Mouse (Mus musculus) midbrain, embryonic 12.5 days (tissue): ENCODE results near the gene Hvcn1. TPM values are rescaled to one million over a fixed set of nuclear protein-coding genes. Genes with fewer than 3 reads are reported as not detected.

Experiments
- ATAC-seq: fragments of 200-750 bp; cut with Nextera tagmentation; 2 replicates; pipeline ENCODE4 v1.8.0; 2017; ENCODE audit warnings: low read depth, moderate TSS enrichment, moderate library complexity; ENCODE audit not compliant: low FRiP score
- H3K27ac ChIP-seq: fragments of 300-500 bp; sonication (generic); replicated peaks from 2 replicates; pipeline ENCODE4 v1.5.1; 2016; ENCODE audit warnings: mild to moderate bottlenecking
- H3K27me3 ChIP-seq: fragments of 300-500 bp; sonication (generic); 2 replicates; pipeline ENCODE4 v1.6.1; 2016; ENCODE audit warnings: mild to moderate bottlenecking
- H3K36me3 ChIP-seq: fragments of 300-500 bp; sonication (generic); 2 replicates; pipeline ENCODE4 v1.6.1; 2016
- H3K4me1 ChIP-seq: fragments of 300-500 bp; sonication (generic); 2 replicates; pipeline ENCODE4 v1.6.1; 2016
- H3K4me2 ChIP-seq: fragments of 300-500 bp; sonication (generic); replicated peaks from 2 replicates; pipeline ENCODE4 v1.6.1; 2016; ENCODE audit warnings: mild to moderate bottlenecking, moderate library complexity
- H3K4me3 ChIP-seq: fragments of 300-500 bp; sonication (generic); 2 replicates; pipeline ENCODE4 v1.5.1; 2016; ENCODE audit warnings: mild to moderate bottlenecking
- H3K9ac ChIP-seq: fragments of 300-500 bp; sonication (generic); replicated peaks from 2 replicates; pipeline ENCODE4 v1.6.1; 2016; ENCODE audit warnings: mild to moderate bottlenecking, moderate library complexity
- H3K9me3 ChIP-seq: fragments of 300-500 bp; sonication (generic); 2 replicates; pipeline ENCODE4 v1.6.1; 2016; ENCODE audit warnings: mild to moderate bottlenecking
- WGBS: fragments of 180-500 bp; shearing (Covaris S2); methylation state at CpG from one replicate; pipeline ENCODE4 v1.1.7; 2016; 5-methylcytosine and 5-hydroxymethylcytosine counted together
- polyA plus RNA-seq: library from polyadenylated mRNA; unstranded; fragments of >200 nt; fragmentation: Nextera tagmentation; extraction: Ambion mirVana; gene quantifications from 2 replicates; pipeline ENCODE4 v1.2.1, GENCODE M21; 2016

Gene Hvcn1
- polyA plus RNA-seq, 1 experiment from 2014 or later = 10.8 TPM

- ATAC-seq = no peak
- no peak overlapping the region for H3K27ac ChIP-seq
- no peak overlapping the region for H3K4me2 ChIP-seq
- H3K27me3 ChIP-seq = no peaks in the 10 kb centered on the region
- no peak overlapping the region for H3K9ac ChIP-seq
- no peaks in the 10 kb centered on the region for H3K9me3 ChIP-seq
- 95% methylated on average over 1 of the region's 1 CpGs for WGBS
- H3K4me3 ChIP-seq = no peak overlapping the region
- H3K36me3 ChIP-seq = peaks cover 33% of the 10 kb centered on the region
- H3K4me1 ChIP-seq = peaks cover 17% of the 10 kb centered on the region; the same call in 1 of the 2 replicates
These were observed 34.4 kb downstream of the Hvcn1 start for GRCm38 (mm10) chr5:122240989-122241388.

- WGBS = 91% methylated on average over 6 of the region's 6 CpGs
- Histone ChIP-seq H3K4me2 (no peak overlapping the region), H3K4me3 (no peak overlapping the region), H3K4me1 (peaks cover 15% of the 10 kb centered on the region; the same call in 1 of the 2 replicates), H3K27ac (no peak overlapping the region), H3K27me3 (no peaks in the 10 kb centered on the region), H3K36me3 (peaks cover 44% of the 10 kb centered on the region), H3K9me3 (no peaks in the 10 kb centered on the region), H3K9ac (no peak overlapping the region)
- ATAC-seq = no peak
These were observed 36.0 kb downstream of the Hvcn1 start for GRCm38 (mm10) chr5:122242521-122243123.

GRCm38 (mm10) chr5:122243781-122244523 lies 37.3 kb downstream of the Hvcn1 start:
- Histone ChIP-seq H3K36me3 (peaks cover 55% of the 10 kb centered on the region), H3K27me3 (no peaks in the 10 kb centered on the region), H3K4me1 (peaks cover 15% of the 10 kb centered on the region; the same call in 1 of the 2 replicates), H3K4me3 (no peak overlapping the region), H3K9ac (no peak overlapping the region), H3K4me2 (no peak overlapping the region), H3K9me3 (no peaks in the 10 kb centered on the region), H3K27ac (0 out of 2 replicates have a peak overlapping the region, but pooled peaks have one; percentile 16)
- no peak for ATAC-seq
- 80% methylated on average over 17 of the region's 17 CpGs for WGBS

GRCm38 (mm10) chr5:122245186-122245585 lies 38.6 kb downstream of the Hvcn1 start:
- Histone ChIP-seq H3K4me2 (no peak overlapping the region), H3K36me3 (peaks cover 58% of the 10 kb centered on the region), H3K4me3 (no peak overlapping the region), H3K9me3 (no peaks in the 10 kb centered on the region), H3K9ac (no peak overlapping the region), H3K27me3 (no peaks in the 10 kb centered on the region), H3K4me1 (peaks cover 15% of the 10 kb centered on the region; the same call in 1 of the 2 replicates), H3K27ac (no peak overlapping the region)
- ATAC-seq = no peak
- WGBS = 78% methylated on average over 3 of the region's 3 CpGs

GRCm38 (mm10) chr5:122246547-122247167 lies 40.1 kb downstream of the Hvcn1 start:
- ATAC-seq = no peak
- 87% methylated on average over 10 of the region's 10 CpGs for WGBS
- peaks cover 55% of the 10 kb centered on the region for H3K36me3 ChIP-seq

GRCm38 (mm10) chr5:122247529-122247928 lies 40.9 kb downstream of the Hvcn1 start:
- Histone ChIP-seq H3K36me3 (peaks cover 53% of the 10 kb centered on the region), H3K9ac (no peak overlapping the region), H3K9me3 (no peaks in the 10 kb centered on the region), H3K4me1 (peaks cover 15% of the 10 kb centered on the region; the same call in 1 of the 2 replicates), H3K27me3 (no peaks in the 10 kb centered on the region), H3K27ac (no peak overlapping the region), H3K4me3 (no peak overlapping the region), H3K4me2 (no peak overlapping the region)
- 90% methylated on average over 11 of the region's 11 CpGs for WGBS
- ATAC-seq = no peak

More at GRCm38 (mm10) chr5:122246547-122247167, 40.1 kb downstream of the Hvcn1 start:
- Histone ChIP-seq H3K27ac (no peak overlapping the region), H3K4me2 (no peak overlapping the region), H3K27me3 (no peaks in the 10 kb centered on the region), H3K4me1 (peaks cover 15% of the 10 kb centered on the region; the same call in 1 of the 2 replicates), H3K4me3 (no peak overlapping the region), H3K9ac (no peak overlapping the region), H3K9me3 (no peaks in the 10 kb centered on the region)

- H3K9ac ChIP-seq = no peak overlapping the region
- ATAC-seq = no peak
- peaks cover 15% of the 10 kb centered on the region; the same call in 1 of the 2 replicates for H3K4me1 ChIP-seq
- no peaks in the 10 kb centered on the region for H3K27me3 ChIP-seq
- H3K4me3 ChIP-seq = no peak overlapping the region
- H3K9me3 ChIP-seq = no peaks in the 10 kb centered on the region
- H3K4me2 ChIP-seq = no peak overlapping the region
- H3K27ac ChIP-seq = no peak overlapping the region
- peaks cover 57% of the 10 kb centered on the region for H3K36me3 ChIP-seq
- 94% methylated on average over 7 of the region's 7 CpGs for WGBS
These were observed 41.3 kb downstream of the Hvcn1 start for GRCm38 (mm10) chr5:122247934-122248333.

GRCm38 (mm10) chr5:122249281-122249680 lies 42.7 kb downstream of the Hvcn1 start:
- Histone ChIP-seq H3K4me3 (no peak overlapping the region), H3K27ac (no peak overlapping the region), H3K9ac (no peak overlapping the region), H3K9me3 (no peaks in the 10 kb centered on the region), H3K4me1 (peaks cover 11% of the 10 kb centered on the region; the same call in 1 of the 2 replicates), H3K27me3 (no peaks in the 10 kb centered on the region), H3K4me2 (no peak overlapping the region), H3K36me3 (peaks cover 66% of the 10 kb centered on the region)
- 91% methylated on average over 4 of the region's 4 CpGs for whole genome bisulfite sequencing
- ATAC-seq = no peak

- H3K9me3 ChIP-seq = no peaks in the 10 kb centered on the region
- peaks cover 87% of the 10 kb centered on the region for H3K36me3 ChIP-seq
- no peaks in the 10 kb centered on the region for H3K27me3 ChIP-seq
- ATAC-seq = no peak
- no peak overlapping the region for H3K9ac ChIP-seq
- H3K4me2 ChIP-seq = no peak overlapping the region
- no peak overlapping the region for H3K27ac ChIP-seq
- no peaks in the 10 kb centered on the region for H3K4me1 ChIP-seq
- H3K4me3 ChIP-seq = no peak overlapping the region
- WGBS = 90% methylated on average over 17 of the region's 17 CpGs
These were observed 45.4 kb downstream of the Hvcn1 start for GRCm38 (mm10) chr5:122251895-122252606.

GRCm38 (mm10) chr5:122258027-122258741 lies 51.6 kb downstream of the Hvcn1 start:
- ATAC-seq = no peak
- WGBS = 86% methylated on average over 6 of the region's 6 CpGs
- H3K9ac ChIP-seq = no peak overlapping the region
- H3K4me3 ChIP-seq = no peak overlapping the region
- H3K4me2 ChIP-seq = no peak overlapping the region
- peaks cover 68% of the 10 kb centered on the region for H3K36me3 ChIP-seq
- no peak overlapping the region for H3K27ac ChIP-seq
- peaks cover 19% of the 10 kb centered on the region for H3K4me1 ChIP-seq
- no peaks in the 10 kb centered on the region for H3K27me3 ChIP-seq
- no peaks in the 10 kb centered on the region for H3K9me3 ChIP-seq

GRCm38 (mm10) chr5:122262104-122262503 lies 55.5 kb downstream of the Hvcn1 start:
- Histone ChIP-seq H3K36me3 (peaks cover 31% of the 10 kb centered on the region), H3K27me3 (no peaks in the 10 kb centered on the region), H3K9me3 (no peaks in the 10 kb centered on the region), H3K27ac (no peak overlapping the region), H3K9ac (no peak overlapping the region), H3K4me2 (0 out of 2 replicates have a peak overlapping the region, but pooled peaks have one; percentile 0), H3K4me3 (no peak overlapping the region), H3K4me1 (peaks cover 27% of the 10 kb centered on the region)
- 60% methylated on average over 7 of the region's 7 CpGs for WGBS
- no peak for ATAC-seq
